Mouse (Mus musculus) ES-E14 (cell line): ENCODE measurements around the gene Rabgap1l. TPM values are rescaled to one million over a fixed set of nuclear protein-coding genes. Genes with fewer than 3 reads are reported as not detected.

Experiments used
- DNase-seq: peaks from one replicate; pipeline ENCODE4 v3.0.0-alpha.2; 2013; ENCODE audit warnings: low read depth, low spot score
- H3K27ac ChIP-seq: 2 replicates; pipeline ENCODE4 v1.5.1; 2012; ENCODE audit warnings: low read depth, mild to moderate bottlenecking, low read length, moderate library complexity, mixed read lengths; ENCODE audit not compliant: poor library complexity, insufficient read depth, severe bottlenecking
- H3K36me3 ChIP-seq: 2 replicates; pipeline ENCODE4 v1.6.1; 2012; ENCODE audit warnings: mild to moderate bottlenecking, low read length, moderate library complexity, mixed read lengths; ENCODE audit not compliant: control insufficient read depth, poor library complexity, insufficient read depth, severe bottlenecking
- H3K4me1 ChIP-seq, 2 experiments: fragments of 150-350 bp in 1 of 2; sonication (generic) in 1 of 2; 2 replicates each; pipeline ENCODE4 v1.6.1; 2012; ENCODE audit warnings: low read length in 2 of 2, mild to moderate bottlenecking in 1 of 2, mixed read lengths in 1 of 2; ENCODE audit not compliant: control insufficient read depth in 2 of 2, insufficient read depth in 2 of 2, poor library complexity in 1 of 2
- H3K4me3 ChIP-seq, 2 experiments: fragments of 150-350 bp in 1 of 2; sonication (generic) in 1 of 2; 2 replicates each; pipeline ENCODE4 v1.5.1; 2012; ENCODE audit warnings: low read length in 2 of 2, low read depth in 1 of 2, mild to moderate bottlenecking in 1 of 2, mixed read lengths in 1 of 2; ENCODE audit not compliant: insufficient read depth in 1 of 2, poor library complexity in 1 of 2, severe bottlenecking in 1 of 2
- H3K9ac ChIP-seq: 2 replicates; pipeline ENCODE4 v1.6.1; 2012; ENCODE audit warnings: low read depth, mild to moderate bottlenecking, low read length, mixed read lengths; ENCODE audit not compliant: poor library complexity, insufficient read depth, severe bottlenecking
- H3K9me3 ChIP-seq: fragments of 150-350 bp; sonication (generic); 2 replicates; pipeline ENCODE4 v1.6.1; 2012; ENCODE audit warnings: low read depth, mild to moderate bottlenecking, low read length; ENCODE audit not compliant: control insufficient read depth, insufficient read depth
- CHD2 ChIP-seq: IDR thresholded peaks from 2 replicates; pipeline ENCODE4 v1.6.1; 2014; ENCODE audit warnings: mild to moderate bottlenecking, low read depth, low read length, inconsistent platforms
- HCFC1 ChIP-seq: IDR thresholded peaks from 2 replicates; pipeline ENCODE4 v1.6.1; 2012; ENCODE audit warnings: low read length, inconsistent platforms, borderline replicate concordance; ENCODE audit not compliant: insufficient read depth
- MAFK ChIP-seq: IDR thresholded peaks from 2 replicates; pipeline ENCODE4 v1.6.1; 2014; ENCODE audit warnings: mild to moderate bottlenecking, low read depth, low read length, inconsistent platforms; ENCODE audit not compliant: insufficient read depth
- ZC3H11A ChIP-seq: IDR thresholded peaks from 2 replicates; pipeline ENCODE4 v1.6.1; 2012; ENCODE audit warnings: low read depth, mild to moderate bottlenecking, inconsistent platforms, low read length, borderline replicate concordance
- ZNF384 ChIP-seq: IDR thresholded peaks from 2 replicates; pipeline ENCODE4 v1.6.1; 2012; ENCODE audit warnings: low read depth, low read length, inconsistent platforms
- in situ Hi-C, 2 experiments: fragments of 600-800 bp; cut with MboI; formaldehyde crosslinking; loops; one replicate each; pipeline ENCODE4 v1.15.1; 2025; ENCODE audit warnings: low sequenced_read_pairs in 2 of 2, inconsistent platforms in 1 of 2; ENCODE audit not compliant: unreplicated experiment in 2 of 2
- total RNA-seq: library from RNA; depleted of rRNA; stranded (reverse); fragments of 300-350 nt; gene quantifications from 2 replicates; pipeline ENCODE4 v1.2.3, GENCODE M21; 2012

Gene Rabgap1l
- total RNA-seq, 1 experiment = 10.3 TPM

DNA sequence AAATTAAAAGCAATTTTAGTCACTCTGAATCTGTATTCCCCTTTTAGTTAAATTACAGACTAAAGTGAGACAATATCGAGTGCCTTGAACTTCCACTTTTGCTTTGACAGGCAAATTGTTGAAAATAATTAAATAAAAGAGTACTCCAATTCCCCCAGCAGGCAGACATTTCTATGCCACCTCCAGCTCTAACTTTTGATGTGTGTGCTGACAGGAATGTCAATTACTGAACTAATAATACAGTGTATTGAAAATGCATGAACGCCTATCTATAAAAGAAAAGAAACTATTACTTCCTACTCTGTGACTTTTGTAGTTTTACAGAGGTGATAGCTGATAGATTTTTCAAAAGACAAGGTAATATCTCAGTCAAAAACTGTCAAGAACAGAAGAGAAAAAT lies 118.2 kb downstream of the Rabgap1l start:
- Histone ChIP-seq H3K27ac (no peak overlapping the region), H3K36me3 (no peaks in the 10 kb centered on the region), H3K4me3 (no peak overlapping the region), H3K9ac (no peak overlapping the region), H3K9me3 (no peaks in the 10 kb centered on the region), H3K4me1 (no peaks in the 10 kb centered on the region)
- no peak for DNase-seq
- in situ Hi-C loops = no loop called here
- TF ChIP-seq MAFK (no peak), HCFC1 (no peak), ZNF384 (no peak), ZC3H11A (no peak), CHD2 (no peak)

DNA sequence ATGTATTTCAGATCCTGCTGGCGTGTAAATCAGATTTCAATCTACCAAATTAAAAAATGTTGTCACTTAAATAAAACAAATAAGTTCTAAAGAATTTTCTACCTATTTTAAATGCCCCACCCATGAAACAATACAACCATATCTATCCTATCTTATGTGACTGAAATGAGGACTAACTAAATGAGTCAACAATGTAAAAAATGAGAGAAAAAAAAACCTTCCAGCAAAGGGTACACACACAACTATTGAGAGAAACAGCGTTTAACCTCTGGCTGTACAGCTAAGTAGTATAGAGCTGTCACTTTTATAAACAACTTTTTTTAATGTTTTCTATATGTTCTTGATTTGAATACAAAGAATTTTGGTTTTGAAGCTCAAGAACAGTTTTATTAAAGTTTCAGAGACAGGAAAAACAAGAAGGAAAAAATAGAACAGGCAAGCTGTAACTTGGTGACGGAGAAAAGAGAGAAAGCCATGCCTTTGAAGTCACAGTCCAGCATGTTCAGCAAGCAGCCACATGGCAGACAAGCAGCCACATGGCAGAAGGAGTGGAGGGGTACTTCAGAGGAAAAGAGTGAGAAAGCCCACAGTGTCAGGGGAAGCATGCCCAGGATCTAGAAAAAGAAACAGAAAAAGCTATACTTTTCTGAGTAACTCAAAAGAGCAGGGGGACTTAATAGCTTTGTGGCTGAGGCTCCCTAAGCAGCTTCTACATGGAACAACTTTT lies 120.8 kb downstream of the Rabgap1l start:
- H3K4me3 ChIP-seq = no peak overlapping the region
- no peak overlapping the region for H3K9ac ChIP-seq
- no peaks in the 10 kb centered on the region for H3K4me1 ChIP-seq
- DNase-seq = no peak
- TF ChIP-seq HCFC1 (no peak), CHD2 (no peak), ZNF384 (no peak), MAFK (no peak), ZC3H11A (no peak)
- H3K36me3 ChIP-seq = no peaks in the 10 kb centered on the region
- in situ Hi-C loops = no loop called here
- no peaks in the 10 kb centered on the region for H3K9me3 ChIP-seq
- H3K27ac ChIP-seq = no peak overlapping the region

GRCm38 (mm10) chr1:160655806-160656470 lies 137.1 kb downstream of the Rabgap1l start:
- H3K27ac ChIP-seq = no peak overlapping the region
- DNase-seq = no peak
- TF ChIP-seq ZNF384 (no peak), MAFK (no peak), HCFC1 (no peak), CHD2 (no peak), ZC3H11A (no peak)
- in situ Hi-C loops = no loop called here
- H3K36me3 ChIP-seq = no peaks in the 10 kb centered on the region
- H3K9ac ChIP-seq = no peak overlapping the region
- no peak overlapping the region for H3K4me3 ChIP-seq
- no peaks in the 10 kb centered on the region for H3K9me3 ChIP-seq
- peaks cover 0 to 2% of the 10 kb centered on the region in 2 experiments; a peak in 2 of 4 replicates for H3K4me1 ChIP-seq

GRCm38 (mm10) chr1:160651691-160652090 lies 141.3 kb downstream of the Rabgap1l start:
- no peak overlapping the region; the same call in 1 of the 2 replicates for H3K27ac ChIP-seq
- H3K36me3 ChIP-seq = no peaks in the 10 kb centered on the region

DNA sequence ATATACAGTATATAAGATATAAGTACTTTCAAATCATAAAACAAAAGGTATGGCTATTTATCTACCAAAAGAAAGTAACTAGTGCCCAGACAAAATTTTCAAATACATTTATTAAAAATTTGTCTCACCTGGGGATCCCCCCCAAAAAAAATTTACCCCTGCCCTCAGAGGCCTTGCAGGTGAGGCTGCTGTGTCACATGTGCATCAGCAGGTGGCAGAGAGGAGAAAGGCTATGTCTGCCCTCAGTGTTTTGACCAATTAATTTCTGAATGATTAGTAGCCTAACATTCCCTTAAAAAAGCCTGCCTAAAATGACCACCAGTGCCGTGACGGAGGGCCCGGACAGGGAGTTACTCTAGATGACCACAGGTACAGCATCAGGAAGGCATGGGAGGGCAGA lies 147.6 kb downstream of the Rabgap1l start:
- Histone ChIP-seq H3K9me3 (no peaks in the 10 kb centered on the region), H3K4me1 (peaks cover 0 to 3% of the 10 kb centered on the region in 2 experiments; a peak in 1 of 4 replicates), H3K4me3 (no peak overlapping the region), H3K27ac (no peak overlapping the region), H3K9ac (no peak overlapping the region), H3K36me3 (no peaks in the 10 kb centered on the region)
- in situ Hi-C loops = no loop called here
- TF ChIP-seq ZNF384 = no peak
- no peak for TF ChIP-seq ZC3H11A
- TF ChIP-seq HCFC1 = no peak
- no peak for TF ChIP-seq MAFK
- TF ChIP-seq CHD2 = no peak
- DNase-seq = no peak

More at GRCm38 (mm10) chr1:160651691-160652090, 141.3 kb downstream of the Rabgap1l start:
- no peak overlapping the region for H3K9ac ChIP-seq
- DNase-seq = peak; percentile 50
- peaks cover 4% of the 10 kb centered on the region in 2 experiments; a peak in 3 of 4 replicates for H3K4me1 ChIP-seq
- no peak overlapping the region for H3K4me3 ChIP-seq
- in situ Hi-C loops = no loop called here
- no peaks in the 10 kb centered on the region for H3K9me3 ChIP-seq
- TF ChIP-seq MAFK = no peak
- no peak for TF ChIP-seq CHD2
- peak; percentile 80 for TF ChIP-seq ZNF384
